Mouse (Mus musculus) hindbrain, postnatal 0 days (tissue): ENCODE data around the gene Tbc1d1. TPM values are rescaled to one million over a fixed set of nuclear protein-coding genes. Genes with fewer than 3 reads are reported as not detected.

Source experiments
- ATAC-seq: fragments of 200-750 bp; cut with Nextera tagmentation; 2 replicates; pipeline ENCODE4 v1.8.0; 2017; ENCODE audit warnings: mild to moderate bottlenecking, moderate TSS enrichment, moderate library complexity
- DNase-seq: peaks from one replicate; pipeline ENCODE4 v3.0.0-alpha.2; 2015; ENCODE audit warnings: low spot score
- H3K27ac ChIP-seq: fragments of 300-500 bp; sonication (generic); 2 replicates; pipeline ENCODE4 v1.5.1; 2014; ENCODE audit warnings: mild to moderate bottlenecking
- H3K27me3 ChIP-seq: fragments of 300-500 bp; sonication (generic); 2 replicates; pipeline ENCODE4 v1.6.1; 2014; ENCODE audit warnings: low read length, mixed read lengths; ENCODE audit not compliant: insufficient read depth
- H3K36me3 ChIP-seq: fragments of 300-500 bp; sonication (generic); 2 replicates; pipeline ENCODE4 v1.6.1; 2014; ENCODE audit warnings: low read length, mixed read lengths; ENCODE audit not compliant: insufficient read depth
- H3K4me1 ChIP-seq: fragments of 300-500 bp; sonication (generic); 2 replicates; pipeline ENCODE4 v1.6.1; 2014; ENCODE audit warnings: antibody characterized with exemption, low read length, mixed read lengths; ENCODE audit not compliant: insufficient read depth
- H3K4me2 ChIP-seq: fragments of 300-500 bp; sonication (generic); 2 replicates; pipeline ENCODE4 v1.6.1; 2014; ENCODE audit warnings: low read depth, mild to moderate bottlenecking, low read length, moderate library complexity, mixed read lengths
- H3K4me3 ChIP-seq: fragments of 300-500 bp; sonication (generic); 2 replicates; pipeline ENCODE4 v1.5.1; 2014; ENCODE audit warnings: low read length
- H3K9ac ChIP-seq: fragments of 300-500 bp; sonication (generic); replicated peaks from 2 replicates; pipeline ENCODE4 v1.6.1; 2014; ENCODE audit warnings: mild to moderate bottlenecking, low read length, moderate library complexity, mixed read lengths
- H3K9me3 ChIP-seq: fragments of 300-500 bp; sonication (generic); 2 replicates; pipeline ENCODE4 v1.6.1; 2016; ENCODE audit warnings: low read length, mixed read lengths
- CTCF ChIP-seq: IDR thresholded peaks from 2 replicates; pipeline ENCODE4 v1.5.1; 2016; ENCODE audit warnings: antibody characterized with exemption, control low read depth, low read depth
- WGBS: fragments of 180-500 bp; shearing (Covaris S2); extraction: QIAGEN DNeasy Blood & Tissue Kit; methylation state at CpG from one replicate; pipeline ENCODE4 v1.1.7; 2014; 5-methylcytosine and 5-hydroxymethylcytosine counted together
- polyA plus RNA-seq: library from polyadenylated mRNA; unstranded; fragments of >200 nt; fragmentation: Nextera tagmentation; extraction: Ambion mirVana; gene quantifications from 2 replicates; pipeline ENCODE4 v1.2.1, GENCODE M21; 2015
- total RNA-seq: library from RNA; depleted of rRNA; stranded (reverse); fragments of >200 nt; gene quantifications from 2 replicates; pipeline ENCODE4 v1.2.3, GENCODE M21; 2014

Tbc1d1 gene
- total and polyA plus RNA-seq, 2 experiments from 2014 or later: 7.2 to 19.2 TPM

DNA sequence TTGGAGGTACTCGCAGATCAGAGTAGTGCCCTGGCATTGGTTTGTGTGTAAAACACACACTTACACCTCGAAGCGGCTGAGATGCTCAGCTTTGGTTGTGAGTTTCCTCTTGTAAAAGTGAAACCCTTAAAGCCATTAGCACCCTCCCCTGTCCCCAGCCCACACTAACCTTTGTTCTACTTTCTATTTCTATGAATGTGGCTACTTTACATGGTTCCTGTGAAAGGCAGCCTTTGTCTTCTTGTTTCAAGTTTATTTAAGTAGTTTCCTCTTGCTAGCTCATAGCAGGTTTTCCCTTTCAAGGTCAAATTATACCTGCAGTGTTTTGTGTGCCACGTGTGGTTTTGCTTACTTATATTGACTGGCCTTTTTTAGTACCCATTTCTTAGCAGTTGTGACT is 141.0 kb downstream of the Tbc1d1 start:
- H3K36me3 ChIP-seq: no peaks in the 10 kb centered on the region; the same call in 1 of the 2 replicates
- DNase-seq (no peak), ATAC-seq (no peak)
- no peak overlapping the region for H3K4me2 ChIP-seq
- no peak overlapping the region for H3K9ac ChIP-seq
- peaks cover 6% of the 10 kb centered on the region; the same call in 1 of the 2 replicates for H3K4me1 ChIP-seq
- 82% methylated on average over 4 of the region's 4 CpGs for WGBS
- H3K4me3 ChIP-seq: no peak overlapping the region
- no peaks in the 10 kb centered on the region for H3K27me3 ChIP-seq
- H3K27ac ChIP-seq: no peak overlapping the region
- H3K9me3 ChIP-seq: no peaks in the 10 kb centered on the region
- no peak for TF ChIP-seq CTCF

DNA sequence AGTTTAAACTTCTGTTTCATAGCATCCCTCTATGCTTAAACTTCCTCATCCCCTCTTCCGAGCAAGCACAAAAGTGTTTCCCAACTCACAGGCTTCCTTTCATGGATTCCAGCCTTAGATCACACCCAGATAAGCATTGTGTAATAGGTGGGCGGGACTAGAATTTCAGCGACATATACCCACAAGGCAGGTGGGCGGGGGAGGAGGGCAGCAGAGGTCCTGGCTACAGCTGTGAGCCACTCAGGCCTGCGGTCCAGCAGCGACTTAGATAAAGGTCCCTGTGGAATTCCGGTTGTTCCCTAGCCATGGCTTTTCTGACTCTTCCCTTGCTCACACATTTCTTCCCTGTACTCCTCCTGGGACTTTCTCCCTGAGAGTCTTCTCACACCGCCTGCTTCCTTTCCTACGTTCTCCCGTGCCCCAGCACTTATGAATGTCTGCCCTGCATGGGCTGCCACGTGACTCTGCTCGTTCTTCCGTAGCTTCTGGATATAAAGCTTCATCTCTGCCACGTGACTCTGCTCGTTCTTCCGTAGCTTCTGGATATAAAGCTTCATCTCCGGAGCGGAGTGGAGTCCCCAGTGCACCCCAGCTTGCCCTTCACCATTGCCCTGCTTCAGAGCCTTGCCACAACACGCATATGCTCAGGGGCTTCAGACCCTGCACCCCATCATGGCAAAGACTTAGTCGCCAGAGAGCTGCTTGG is 142.4 kb downstream of the Tbc1d1 start:
- ATAC-seq (peak; percentile 54), DNase-seq (peak; percentile 28)
- peaks cover 6% of the 10 kb centered on the region; the same call in 1 of the 2 replicates for H3K4me1 ChIP-seq
- no peaks in the 10 kb centered on the region for H3K9me3 ChIP-seq
- no peaks in the 10 kb centered on the region; the same call in 1 of the 2 replicates for H3K36me3 ChIP-seq
- H3K9ac ChIP-seq: no peak overlapping the region
- peak overlapping the region; percentile 29; the same call in 1 of the 2 replicates for H3K4me2 ChIP-seq
- no peaks in the 10 kb centered on the region for H3K27me3 ChIP-seq
- TF ChIP-seq CTCF: no peak
- WGBS: 36% methylated on average over 20 of the region's 20 CpGs
- peak overlapping the region; percentile 12; the same call in 1 of the 2 replicates for H3K27ac ChIP-seq
- no peak overlapping the region for H3K4me3 ChIP-seq

DNA sequence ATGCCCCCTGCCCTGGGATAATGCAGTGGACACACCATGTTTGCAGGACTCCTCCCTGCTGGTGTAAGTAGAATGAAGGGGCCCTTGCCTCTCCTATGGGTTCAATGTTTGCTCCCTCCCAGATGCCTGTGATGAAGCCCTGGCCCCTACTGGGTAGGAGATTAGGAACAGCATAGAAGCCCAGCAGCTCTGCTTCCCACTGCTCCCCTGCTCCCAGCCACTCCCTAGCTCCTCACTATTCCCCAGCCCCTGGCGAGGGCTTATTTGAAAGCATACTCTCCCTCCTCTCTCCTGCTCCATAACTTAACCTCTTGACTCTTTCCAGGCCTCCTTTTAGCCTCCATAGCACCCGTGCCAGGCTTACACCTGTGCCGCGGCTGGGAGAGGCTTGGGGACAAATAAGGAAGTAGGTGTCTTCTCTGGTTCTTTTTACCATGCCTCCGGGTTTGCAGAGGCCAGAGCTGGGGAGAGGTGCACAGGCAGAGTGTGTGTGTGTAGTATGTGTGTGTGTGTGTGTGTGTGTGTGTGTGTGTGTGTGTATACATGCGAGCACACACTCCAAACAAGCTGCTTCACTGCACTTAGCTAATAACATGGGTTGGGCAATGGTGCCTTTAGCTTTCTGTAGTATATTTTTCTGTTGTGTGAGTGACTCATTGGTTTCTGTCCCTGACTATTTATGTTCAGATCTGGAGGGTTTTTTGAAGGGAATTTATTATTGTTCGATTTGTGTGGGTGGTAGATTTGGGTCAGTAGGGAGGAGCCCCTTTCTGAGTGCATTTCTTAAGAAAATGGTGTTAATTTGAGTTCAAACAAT is 143.6 kb downstream of the Tbc1d1 start:
- DNase-seq (no peak), ATAC-seq (no peak)
- Histone ChIP-seq H3K4me3 (no peak overlapping the region), H3K9ac (no peak overlapping the region), H3K27me3 (no peaks in the 10 kb centered on the region), H3K27ac (no peak overlapping the region), H3K4me1 (peaks cover 6% of the 10 kb centered on the region; the same call in 1 of the 2 replicates), H3K4me2 (no peak overlapping the region), H3K9me3 (no peaks in the 10 kb centered on the region), H3K36me3 (no peaks in the 10 kb centered on the region; the same call in 1 of the 2 replicates)
- WGBS: 75% methylated on average over 7 of the region's 7 CpGs
- TF ChIP-seq CTCF: no peak

DNA sequence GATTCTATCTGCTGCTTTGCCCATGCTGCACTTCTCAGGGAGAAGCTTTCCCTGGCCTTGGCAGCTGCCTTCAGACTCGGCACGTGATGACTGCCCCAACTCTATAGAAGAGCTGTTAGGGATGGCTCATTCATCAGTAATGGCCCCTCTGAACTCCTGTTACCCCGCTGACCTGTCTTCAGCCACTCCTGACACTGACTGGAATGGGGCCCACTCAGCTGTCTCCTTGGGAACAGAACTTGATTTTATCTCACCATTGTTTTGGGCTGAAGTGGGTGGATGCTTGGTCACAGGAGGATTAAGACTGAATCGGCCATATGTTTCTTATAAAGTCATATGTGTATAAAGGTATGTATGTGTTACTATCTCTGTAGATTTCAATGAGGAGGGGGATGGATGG is 145.1 kb downstream of the Tbc1d1 start:
- DNase-seq: no peak
- H3K27me3 ChIP-seq: no peaks in the 10 kb centered on the region

DNA sequence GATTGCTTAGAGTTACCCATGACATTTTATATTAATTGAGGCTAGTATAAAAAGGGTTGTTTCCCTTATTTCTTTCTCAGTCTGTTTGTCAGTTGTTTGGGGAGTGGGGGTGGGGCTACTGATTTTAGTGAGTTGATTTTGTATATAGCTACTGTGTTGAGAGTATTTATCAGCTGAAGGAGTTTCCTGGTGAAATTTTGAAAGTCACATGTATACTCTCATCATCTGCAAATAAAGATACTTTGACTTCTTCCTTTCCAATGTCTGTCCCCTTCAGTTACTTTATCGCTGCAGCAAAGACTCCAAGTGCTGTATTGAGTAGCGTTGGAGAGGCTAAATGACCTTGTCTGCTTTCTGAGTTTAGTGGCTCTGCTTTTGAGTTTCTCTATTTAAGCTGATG is 151.2 kb downstream of the Tbc1d1 start:
- no peak overlapping the region for H3K9ac ChIP-seq
- WGBS: 94% methylated on average over 2 of the region's 2 CpGs
- no peaks in the 10 kb centered on the region for H3K27me3 ChIP-seq
- DNase-seq (no peak), ATAC-seq (no peak)
- H3K4me3 ChIP-seq: no peak overlapping the region
- no peak overlapping the region for H3K4me2 ChIP-seq
- 0 out of 2 replicates have a peak, but pooled peaks cover 6% of the 10 kb centered on the region for H3K36me3 ChIP-seq
- no peaks in the 10 kb centered on the region for H3K4me1 ChIP-seq
- no peak overlapping the region for H3K27ac ChIP-seq
- no peaks in the 10 kb centered on the region for H3K9me3 ChIP-seq
- no peak for TF ChIP-seq CTCF

More for the DNA sequence above, 145.1 kb downstream of the Tbc1d1 start:
- 48% methylated on average over 4 of the region's 4 CpGs for WGBS
- no peak for ATAC-seq
- TF ChIP-seq CTCF: no peak
- no peak overlapping the region for H3K9ac ChIP-seq
- H3K4me1 ChIP-seq: peaks cover 6% of the 10 kb centered on the region; the same call in 1 of the 2 replicates
- H3K4me2 ChIP-seq: no peak overlapping the region
- H3K27ac ChIP-seq: no peak overlapping the region
- H3K9me3 ChIP-seq: no peaks in the 10 kb centered on the region
- no peaks in the 10 kb centered on the region for H3K36me3 ChIP-seq
- H3K4me3 ChIP-seq: no peak overlapping the region

DNA sequence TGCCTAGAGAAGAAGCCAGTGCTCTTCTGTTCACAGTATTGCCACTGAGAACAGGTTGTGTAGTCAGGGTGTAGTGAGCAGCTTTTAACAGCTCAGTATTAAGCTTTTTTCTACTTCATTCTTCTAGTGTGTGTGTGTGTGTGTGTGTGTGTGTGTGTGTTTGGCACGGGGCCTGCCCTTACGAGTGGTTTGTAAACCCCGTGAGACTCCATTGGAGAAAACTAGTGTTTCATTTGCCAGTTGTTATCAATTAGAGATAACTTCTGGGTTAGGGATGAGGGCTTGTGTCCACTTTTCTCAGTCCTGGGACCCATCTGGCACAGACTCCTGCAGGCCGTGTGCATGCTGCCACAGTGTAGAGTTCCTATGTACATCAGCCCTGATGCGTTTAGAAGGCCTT is 156.2 kb downstream of the Tbc1d1 start:
- ATAC-seq (no peak), DNase-seq (no peak)
- H3K27ac ChIP-seq: no peak overlapping the region
- H3K4me1 ChIP-seq: peaks cover 7% of the 10 kb centered on the region; the same call in 1 of the 2 replicates
- no peak for TF ChIP-seq CTCF
- 0 out of 2 replicates have a peak, but pooled peaks cover 6% of the 10 kb centered on the region for H3K36me3 ChIP-seq
- H3K4me2 ChIP-seq: no peak overlapping the region
- H3K4me3 ChIP-seq: no peak overlapping the region
- whole genome bisulfite sequencing: 51% methylated on average over 5 of the region's 5 CpGs
- H3K9me3 ChIP-seq: no peaks in the 10 kb centered on the region
- no peaks in the 10 kb centered on the region for H3K27me3 ChIP-seq
- no peak overlapping the region for H3K9ac ChIP-seq
